Mouse (Mus musculus) layer of hippocampus, adult 2 months (tissue): Measurements from ENCODE around the gene 1700067P10Rik. TPM values are rescaled to one million over a fixed set of nuclear protein-coding genes. Genes with fewer than 3 reads are reported as not detected.

ENCODE experiments used
- DNase-seq, 2 experiments: peaks; one replicate each; pipeline ENCODE4 v3.0.0; 2022; ENCODE audit warnings: low spot score in 2 of 2
- H3K27ac ChIP-seq: fragments of 200-600 bp; 2 replicates; pipeline ENCODE4 v1.8.1; 2022
- H3K4me3 ChIP-seq: fragments of 200-600 bp; 2 replicates; pipeline ENCODE4 v1.8.1; 2022; ENCODE audit warnings: mild to moderate bottlenecking
- CTCF ChIP-seq: fragments of 200-600 bp; conservative IDR thresholded peaks from 2 replicates; pipeline ENCODE4 v1.8.1; 2022; ENCODE audit warnings: antibody characterized with exemption, mild to moderate bottlenecking, moderate library complexity
- long read RNA-seq, 2 experiments: library from polyadenylated mRNA; stranded (forward); transcript quantifications; one replicate each; pipeline ENCODE4 v2.0.0; 2021; ENCODE audit warnings: borderline mapping rate in 2 of 2
- total RNA-seq, 2 experiments: library from RNA; stranded (reverse); gene quantifications; 2 replicates each; pipeline ENCODE4 v1.2.3; 2021

Gene 1700067P10Rik
- not detected for total RNA-seq
- long read RNA-seq, experiment 1: 0 reads
- long read RNA-seq, experiment 2: 0 reads

DNA sequence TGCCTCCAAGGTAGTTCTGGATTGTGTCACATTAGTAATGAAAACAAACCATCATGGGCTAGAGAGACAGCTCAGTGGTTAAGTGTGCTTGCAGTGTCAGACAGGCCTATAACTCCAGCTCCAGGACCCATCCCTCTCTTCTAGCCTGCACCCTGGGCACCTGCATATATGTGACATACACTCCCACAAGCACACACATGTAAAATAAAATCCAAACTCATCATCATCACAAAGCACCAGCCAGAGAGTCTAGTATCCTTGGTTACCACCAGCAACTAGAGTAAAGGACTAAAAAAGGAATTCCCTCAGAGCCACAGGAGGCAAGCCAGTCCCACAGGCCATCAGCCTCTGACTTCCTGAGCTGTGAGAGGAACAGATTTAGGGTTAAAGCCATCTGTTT lies at the start of gene 1700067P10Rik:
Gene 1700067P10Rik, plus strand, starts transcription at position 301 of the 400 bp plus-strand sequence.
- no peak within 1 kb of the TSS for H3K4me3 ChIP-seq
- H3K27ac ChIP-seq: no peak within 1 kb of the TSS
- DNase-seq: no peak
- no peak for TF ChIP-seq CTCF

DNA sequence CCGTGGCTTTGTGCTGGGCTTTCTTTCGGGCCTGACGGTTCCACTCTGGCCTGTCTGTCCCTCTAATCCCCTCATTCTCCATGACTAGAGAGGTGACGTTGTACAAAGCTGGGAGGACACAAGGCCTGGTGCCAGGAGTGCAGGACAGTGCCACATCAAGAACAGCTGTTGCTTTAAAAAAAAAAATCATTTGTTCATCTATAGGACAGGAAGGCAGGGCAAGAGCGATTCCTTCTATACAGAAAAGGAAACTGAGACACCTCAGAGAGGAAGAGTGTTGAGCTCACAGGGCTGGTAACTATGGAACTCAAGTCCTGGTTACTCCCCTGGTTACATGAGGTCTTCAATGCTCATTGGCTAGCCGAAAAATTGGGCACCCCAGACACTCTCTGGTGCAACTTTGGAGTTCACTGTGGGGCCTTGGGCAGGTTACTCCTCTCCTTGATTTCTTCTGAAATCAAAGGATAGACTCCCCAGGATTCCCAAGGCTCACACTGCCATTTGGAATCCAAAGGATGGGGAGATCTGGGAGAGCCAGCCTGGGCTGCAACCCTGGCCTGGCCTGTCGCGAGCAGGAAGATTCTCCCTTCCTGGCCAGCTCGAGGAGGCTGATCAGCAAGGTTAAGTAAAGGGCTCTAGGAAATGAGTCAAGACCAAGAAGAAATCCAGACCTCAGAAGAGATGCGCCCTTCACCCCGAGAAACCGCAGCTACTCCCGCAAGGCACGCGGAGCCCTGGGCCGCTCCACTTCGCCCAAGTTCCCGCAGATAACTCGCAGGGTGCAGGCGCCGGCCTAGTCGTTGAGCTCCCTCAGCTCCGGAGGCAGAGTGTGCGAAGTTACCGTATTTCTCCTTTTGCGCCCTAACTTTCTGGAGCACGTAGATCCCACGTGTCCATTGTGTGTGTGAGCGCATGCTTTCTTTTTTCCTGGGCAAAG lies 47.5 kb upstream of the 1700067P10Rik start:
- TF ChIP-seq CTCF: no peak
- DNase-seq: peak; percentile 34 to 51
- Histone ChIP-seq H3K4me3 (no peak overlapping the region; the same call in 1 of the 2 replicates), H3K27ac (peak overlapping the region; percentile 46; the same call in 1 of the 2 replicates)

DNA sequence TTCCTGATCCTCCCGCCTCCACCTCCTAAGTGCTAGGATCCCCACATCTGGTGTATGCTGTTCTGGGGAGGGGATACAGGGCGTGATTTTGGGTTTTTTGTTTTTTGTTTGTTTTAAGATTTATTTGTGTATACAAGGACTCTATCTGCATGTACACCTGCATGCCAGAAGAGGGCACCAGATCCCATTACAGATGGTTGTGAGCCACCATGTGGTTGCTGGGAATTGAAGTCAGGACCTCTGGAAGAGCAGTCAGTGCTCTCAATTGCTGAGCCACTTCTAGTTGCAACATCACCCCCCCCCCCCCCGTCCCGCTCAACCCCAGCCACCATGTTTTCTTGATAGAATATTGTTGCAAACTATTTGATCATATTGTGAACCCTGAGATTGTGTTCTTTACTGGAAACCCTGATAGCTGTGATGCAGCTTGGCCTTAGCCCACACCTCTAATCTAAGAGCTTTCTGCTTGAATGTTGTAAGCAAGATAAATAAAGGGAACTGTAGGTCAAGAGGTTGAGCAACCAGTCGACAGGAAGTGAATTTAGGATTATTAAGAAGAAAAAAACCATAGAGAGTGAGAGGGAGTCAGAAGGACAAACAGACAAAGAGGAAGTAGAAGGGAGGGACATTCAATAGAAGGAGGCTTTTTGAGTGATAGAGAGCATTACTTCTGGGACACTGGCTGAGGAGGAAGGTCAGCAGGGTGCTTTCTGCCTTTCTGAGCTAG lies 45.8 kb upstream of the 1700067P10Rik start:
- peak; percentile 50 for TF ChIP-seq CTCF
- Histone ChIP-seq H3K4me3 (no peak overlapping the region), H3K27ac (no peak overlapping the region)
- no peak for DNase-seq

DNA sequence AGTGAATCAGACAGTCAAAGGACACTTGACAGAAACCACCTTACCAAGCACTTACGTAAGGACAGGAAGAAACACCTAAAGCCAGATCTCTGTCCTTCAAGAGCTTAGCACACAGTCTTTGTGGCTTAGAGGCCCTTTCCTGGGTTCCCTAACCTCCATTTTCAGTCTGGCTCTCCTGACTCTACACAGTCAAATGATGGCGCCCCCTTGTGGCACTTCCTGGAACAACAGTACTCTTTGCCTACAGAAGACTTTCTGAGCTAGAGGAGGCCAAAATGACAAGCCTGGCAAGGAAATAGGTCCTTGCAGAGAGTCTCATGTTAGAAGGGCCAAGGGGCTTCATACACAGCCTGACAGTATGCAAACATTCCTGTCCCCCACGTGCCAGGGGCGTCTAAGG lies 43.5 kb upstream of the 1700067P10Rik start:
- Histone ChIP-seq H3K4me3 (no peak overlapping the region), H3K27ac (no peak overlapping the region)
- peak; percentile 91 for TF ChIP-seq CTCF
- DNase-seq: peak in 1 of 2 experiments; percentile 73

DNA sequence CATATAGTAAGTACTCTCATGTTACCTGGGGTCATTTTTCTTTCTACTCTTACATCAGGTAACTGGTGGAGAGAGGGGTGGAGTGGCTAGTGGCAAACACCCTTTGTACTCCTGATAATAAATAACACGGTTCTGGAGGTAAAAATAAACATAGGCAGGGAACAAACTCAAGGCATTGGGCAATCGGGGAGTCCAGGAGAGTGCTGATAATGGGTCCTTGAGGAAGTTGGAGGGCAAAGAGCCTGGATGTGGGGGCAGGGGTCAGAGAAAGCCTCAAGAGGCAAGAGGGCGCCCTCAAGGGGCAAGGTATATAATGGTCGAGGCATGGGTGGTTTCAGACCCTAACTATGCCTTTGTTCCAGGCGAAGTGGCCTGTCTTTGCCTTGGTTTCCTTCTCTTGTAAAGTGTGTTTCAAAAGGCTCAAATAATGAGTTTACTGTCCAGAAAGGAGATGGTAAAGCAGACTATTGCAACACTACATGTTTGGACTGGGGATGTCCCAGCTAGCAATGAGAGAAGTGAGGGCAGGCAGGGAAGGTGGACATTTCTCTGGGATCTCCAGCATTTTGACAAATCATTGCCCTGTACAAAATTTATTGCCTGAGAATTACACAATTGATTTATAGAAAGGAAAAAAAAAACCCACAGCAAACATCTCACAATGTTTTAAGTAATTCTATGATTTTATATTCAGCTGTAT lies 37.3 kb upstream of the 1700067P10Rik start:
- 0 out of 2 replicates have a peak, but pooled peaks have one; percentile 2 for TF ChIP-seq CTCF
- no peak overlapping the region for H3K27ac ChIP-seq
- H3K4me3 ChIP-seq: no peak overlapping the region
- no peak for DNase-seq

DNA sequence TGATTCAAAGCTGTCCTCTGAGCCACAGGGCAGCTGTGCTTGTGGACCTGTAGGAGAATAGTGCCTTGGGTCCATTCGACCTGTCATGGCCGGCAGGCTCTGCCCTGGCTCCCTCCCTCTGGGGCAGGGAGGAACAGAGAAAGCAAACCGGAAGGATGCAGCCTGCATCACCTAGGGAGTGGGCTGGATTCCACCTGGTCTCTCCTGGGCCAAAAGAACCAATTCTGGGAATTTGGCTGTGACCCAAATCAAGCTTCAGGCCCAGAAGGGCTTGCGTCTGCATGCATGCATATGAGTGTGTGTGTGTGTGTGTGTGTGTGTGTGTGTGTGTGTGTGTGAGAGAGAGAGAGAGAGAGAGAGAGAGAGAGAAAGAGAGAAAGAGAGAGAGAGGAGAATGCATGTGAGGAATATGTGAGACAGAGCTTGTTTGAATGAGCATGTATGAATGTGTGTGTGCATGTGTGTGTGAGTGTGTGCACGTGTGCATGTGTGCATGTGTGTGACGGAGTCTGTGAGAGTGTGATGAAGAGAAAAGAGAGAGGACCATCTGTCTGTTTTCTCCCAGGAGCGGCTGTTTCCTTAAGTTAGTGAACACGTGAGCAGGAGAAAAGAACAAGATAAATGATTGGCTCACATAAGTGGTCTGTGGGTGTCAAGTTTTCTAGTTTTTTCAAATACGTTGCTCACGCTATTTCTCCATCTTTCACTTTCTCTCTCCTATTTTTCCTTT lies 36.6 kb upstream of the 1700067P10Rik start:
- no peak for TF ChIP-seq CTCF
- Histone ChIP-seq H3K27ac (no peak overlapping the region), H3K4me3 (no peak overlapping the region)
- no peak for DNase-seq

DNA sequence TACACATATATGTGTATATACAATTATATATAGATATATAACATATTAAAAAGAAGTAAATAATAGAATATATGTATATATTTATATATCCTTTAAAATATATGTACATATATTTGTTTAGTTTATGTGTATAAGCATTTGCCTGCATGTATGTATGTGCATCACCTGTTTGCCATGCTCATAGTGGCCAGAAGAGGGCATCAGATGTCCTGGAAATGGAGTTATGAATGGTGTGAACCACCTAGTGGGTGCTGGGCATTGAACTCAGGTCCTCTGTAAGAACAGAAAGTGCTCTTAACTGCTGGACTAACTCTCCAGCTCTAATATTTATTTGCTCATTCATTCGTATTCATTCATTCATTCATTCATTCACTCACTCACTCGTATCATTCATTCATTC lies 35.5 kb upstream of the 1700067P10Rik start:
- Histone ChIP-seq H3K27ac (no peak overlapping the region), H3K4me3 (no peak overlapping the region)
- no peak; the same call in 1 of the 2 replicates for TF ChIP-seq CTCF
- no peak for DNase-seq

DNA sequence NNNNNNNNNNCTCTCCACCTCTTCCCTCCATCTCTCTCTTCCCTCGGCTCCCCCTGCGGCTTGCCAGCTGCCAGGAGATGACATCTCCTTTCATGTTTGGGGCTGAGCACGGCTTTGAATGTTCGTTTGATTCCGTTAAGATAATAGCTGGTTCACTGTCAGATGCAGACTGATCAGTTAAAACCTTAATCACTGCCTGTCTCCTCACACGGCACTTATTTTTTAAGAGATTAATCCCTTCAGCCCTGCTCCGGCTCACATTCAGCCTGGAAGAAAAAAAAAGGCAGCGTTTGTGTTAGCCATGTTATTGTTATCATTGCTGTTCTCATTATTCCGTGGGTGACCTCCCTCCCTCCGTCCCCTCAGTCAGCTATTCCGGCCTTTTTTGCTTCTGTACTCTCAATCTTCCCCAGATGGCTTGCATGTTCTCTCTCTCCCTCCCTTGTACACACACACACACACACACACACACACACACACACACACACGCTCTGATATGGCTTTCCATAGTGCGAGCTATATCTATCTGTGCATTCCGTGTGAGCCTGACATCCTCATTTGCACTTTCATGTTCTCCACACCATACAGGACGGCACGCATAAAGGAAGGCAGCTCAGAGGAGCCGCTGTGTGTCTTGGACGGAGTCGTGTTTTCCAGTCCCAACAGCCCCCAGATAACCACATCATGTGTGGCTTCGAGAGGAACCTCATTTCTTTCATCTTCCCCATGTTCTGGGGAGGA lies 33.9 kb upstream of the 1700067P10Rik start:
- Histone ChIP-seq H3K4me3 (no peak overlapping the region; the same call in 1 of the 2 replicates), H3K27ac (no peak overlapping the region)
- DNase-seq: no peak
- TF ChIP-seq CTCF: no peak

DNA sequence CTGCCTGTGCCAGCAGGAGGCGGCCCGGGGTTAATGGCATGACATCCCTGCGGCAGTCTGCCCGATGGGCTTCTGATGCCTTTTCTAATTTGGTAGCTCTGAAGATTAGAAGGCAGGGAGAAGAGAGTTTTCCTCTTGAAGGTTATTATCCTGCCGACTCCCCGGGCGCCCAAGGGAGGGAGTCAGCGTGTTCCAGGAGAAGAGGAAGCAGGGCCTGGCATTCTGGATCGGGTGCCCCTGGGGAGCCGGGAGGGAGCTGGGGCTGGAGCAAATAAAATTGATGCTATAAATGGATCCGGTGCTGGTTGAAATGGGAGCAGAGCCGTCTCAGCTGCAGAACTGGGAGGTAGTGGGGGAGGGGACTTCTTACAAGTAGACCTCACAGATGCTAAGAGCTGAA lies 31.7 kb upstream of the 1700067P10Rik start:
- no peak for DNase-seq
- Histone ChIP-seq H3K4me3 (no peak overlapping the region), H3K27ac (no peak overlapping the region)
- no peak for TF ChIP-seq CTCF

DNA sequence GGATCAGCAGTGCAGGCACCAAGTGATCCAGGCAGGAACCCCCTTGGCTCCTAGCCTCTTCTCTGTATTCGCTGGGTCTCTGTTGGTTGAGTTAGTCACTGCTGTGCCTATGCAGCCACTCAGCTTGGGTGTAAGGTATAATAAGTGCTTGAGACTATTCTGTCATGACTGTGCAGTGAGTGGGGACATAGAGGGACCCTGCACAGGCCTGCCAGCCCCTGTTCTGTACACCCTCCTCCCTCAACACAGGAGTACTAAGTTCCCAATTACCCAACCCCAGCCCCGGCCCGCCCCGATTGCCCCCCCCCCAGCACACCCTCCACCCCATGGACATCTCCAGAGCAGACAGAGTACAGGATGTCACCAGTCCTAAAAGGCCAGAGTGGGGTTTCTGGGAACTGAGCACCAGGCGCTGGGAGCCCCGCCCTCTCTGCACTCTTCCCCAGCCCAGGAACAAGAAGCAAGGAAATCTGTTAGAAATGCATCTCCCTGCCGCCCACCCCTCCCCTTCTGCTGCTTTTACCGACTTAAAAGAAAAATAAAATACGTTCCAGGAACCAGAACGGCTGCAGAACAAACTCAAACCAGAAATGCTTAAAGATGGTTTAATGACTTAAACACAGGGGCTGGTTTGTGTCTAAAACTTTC lies 24.8 kb upstream of the 1700067P10Rik start:
- no peak overlapping the region for H3K4me3 ChIP-seq
- peak in 1 of 2 experiments; percentile 41 for DNase-seq
- TF ChIP-seq CTCF: no peak
- peak overlapping the region; percentile 61; the same call in 1 of the 2 replicates for H3K27ac ChIP-seq

DNA sequence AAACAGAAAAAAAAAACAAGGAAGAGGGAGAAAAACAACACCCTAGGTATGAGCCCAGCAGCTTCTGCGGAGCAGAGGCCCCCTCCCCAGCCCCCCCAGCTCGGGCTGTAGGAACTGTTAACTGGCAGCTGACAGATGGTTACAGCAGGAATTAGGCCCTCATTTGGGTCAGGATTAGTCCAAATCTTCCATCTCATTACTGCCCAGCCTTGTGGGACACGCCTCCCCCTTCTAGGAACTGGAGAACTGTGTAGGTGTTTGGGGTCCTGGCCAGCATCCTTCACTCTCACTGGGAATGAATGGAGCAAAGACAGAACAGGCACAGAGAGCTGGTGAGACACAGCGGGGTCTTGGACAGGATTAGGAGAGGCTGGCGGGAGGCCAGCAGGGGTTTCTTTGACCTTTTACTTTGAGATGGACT lies 24.0 kb upstream of the 1700067P10Rik start:
- TF ChIP-seq CTCF: no peak
- Histone ChIP-seq H3K27ac (peak overlapping the region; percentile 28; the same call in 1 of the 2 replicates), H3K4me3 (no peak overlapping the region)
- DNase-seq: no peak
